Mouse (Mus musculus) CH12.LX (cell line): ENCODE measurements around the gene Fbxw4. TPM values are rescaled to one million over a fixed set of nuclear protein-coding genes. Genes with fewer than 3 reads are reported as not detected.
A peak's percentile ranks its signal among the peaks of the same experiment; 100 is the strongest.

Experiments
- DNase-seq: peaks from one replicate; pipeline ENCODE4 v3.0.0-alpha.2; 2013; ENCODE audit errors: extremely low read depth
- H3K27ac ChIP-seq: 2 replicates; pipeline ENCODE4 v1.5.1; 2012; ENCODE audit warnings: low read depth, mild to moderate bottlenecking, control low read depth, moderate library complexity; ENCODE audit not compliant: insufficient read depth
- H3K27me3 ChIP-seq: replicated peaks from 2 replicates; pipeline ENCODE3; 2012; ENCODE audit warnings: inconsistent platforms
- H3K36me3 ChIP-seq, 2 experiments: replicated peaks in 1 of 2; 2 replicates each; pipeline versions ENCODE3 to v1.6.1; 2012; ENCODE audit warnings: inconsistent platforms in 1 of 2, low read length in 1 of 2, mild to moderate bottlenecking in 1 of 2, mixed read lengths in 1 of 2, moderate library complexity in 1 of 2; ENCODE audit not compliant: control insufficient read depth in 1 of 2, insufficient read depth in 1 of 2
- H3K4me1 ChIP-seq, 2 experiments: 2 replicates each; pipeline ENCODE4 v1.6.1; 2012; ENCODE audit warnings: inconsistent platforms in 1 of 2, moderate library complexity in 1 of 2; ENCODE audit not compliant: insufficient read depth in 2 of 2, control insufficient read depth in 1 of 2
- H3K4me2 ChIP-seq: 2 replicates; pipeline ENCODE4 v1.6.1; 2012; ENCODE audit warnings: low read depth, mild to moderate bottlenecking, control low read depth; ENCODE audit not compliant: poor library complexity, insufficient read depth, severe bottlenecking
- H3K4me3 ChIP-seq, 3 experiments: fragments of 150-350 bp in 1 of 3; sonication (generic) in 1 of 3; replicated peaks in 1 of 3; 2 replicates each; pipeline versions ENCODE3 to v1.5.1; 2011 to 2012; ENCODE audit warnings: low read depth in 2 of 3, low read length in 2 of 3, mild to moderate bottlenecking in 2 of 3, moderate library complexity in 2 of 3, control low read depth in 1 of 3, improper control_type of control experiment in 1 of 3, inconsistent platforms in 1 of 3, mixed read lengths in 1 of 3; ENCODE audit not compliant: poor library complexity in 1 of 3
- H3K79me2 ChIP-seq: replicated peaks from 2 replicates; pipeline ENCODE4 v1.6.1; 2012; ENCODE audit warnings: mild to moderate bottlenecking, moderate library complexity; ENCODE audit not compliant: control insufficient read depth, poor library complexity, insufficient read depth, severe bottlenecking; ENCODE audit errors: extremely low read depth
- H3K9ac ChIP-seq: 2 replicates; pipeline ENCODE4 v1.6.1; 2012; ENCODE audit warnings: low read depth, mild to moderate bottlenecking, control low read depth, moderate library complexity; ENCODE audit not compliant: insufficient read depth
- H3K9me3 ChIP-seq: replicated peaks from 2 replicates; pipeline ENCODE3; 2012; ENCODE audit warnings: low read length, inconsistent platforms, mixed read lengths
- BHLHE40 ChIP-seq: IDR thresholded peaks from 2 replicates; pipeline ENCODE4 v1.6.1; 2011; ENCODE audit warnings: mild to moderate bottlenecking, low read depth, low read length, improper control_type of control experiment
- CHD1 ChIP-seq: IDR thresholded peaks from 2 replicates; pipeline ENCODE4 v1.6.1; 2012; ENCODE audit warnings: low read depth, low read length, improper control_type of control experiment, inconsistent platforms
- CTCF ChIP-seq, 2 experiments: IDR thresholded peaks in 1 of 2; conservative IDR thresholded peaks in 1 of 2; 2 replicates each; pipeline ENCODE4 v1.5.1; 2011 to 2012; ENCODE audit warnings: low read depth in 2 of 2, low read length in 2 of 2, improper control_type of control experiment in 1 of 2, inconsistent platforms in 1 of 2, mild to moderate bottlenecking in 1 of 2, moderate library complexity in 1 of 2
- E2F4 ChIP-seq: IDR thresholded peaks from 2 replicates; pipeline ENCODE4 v1.6.1; 2011; ENCODE audit warnings: low read depth, low read length, improper control_type of control experiment; ENCODE audit not compliant: insufficient replicate concordance
- ELF1 ChIP-seq: IDR thresholded peaks from 2 replicates; pipeline ENCODE4 v1.6.1; 2014; ENCODE audit warnings: low read depth, mild to moderate bottlenecking, inconsistent platforms, low read length, improper control_type of control experiment
- EP300 ChIP-seq: IDR thresholded peaks from 2 replicates; pipeline ENCODE4 v1.6.1; 2011; ENCODE audit warnings: low read length, improper control_type of control experiment
- GABPA ChIP-seq: IDR thresholded peaks from 2 replicates; pipeline ENCODE4 v1.6.1; 2012; ENCODE audit warnings: low read depth, low read length, improper control_type of control experiment, inconsistent platforms; ENCODE audit not compliant: insufficient replicate concordance
- HCFC1 ChIP-seq: IDR thresholded peaks from 2 replicates; pipeline ENCODE4 v1.6.1; 2012; ENCODE audit warnings: low read depth, mild to moderate bottlenecking, inconsistent platforms, low read length, improper control_type of control experiment
- MAFK ChIP-seq: IDR thresholded peaks from 2 replicates; pipeline ENCODE4 v1.6.1; 2011; ENCODE audit warnings: low read length, improper control_type of control experiment; ENCODE audit not compliant: insufficient replicate concordance
- MAX ChIP-seq: IDR thresholded peaks from 2 replicates; pipeline ENCODE4 v1.6.1; 2011; ENCODE audit warnings: low read length, improper control_type of control experiment
- MAZ ChIP-seq: IDR thresholded peaks from 2 replicates; pipeline ENCODE4 v1.6.1; 2012; ENCODE audit warnings: low read depth, mild to moderate bottlenecking, inconsistent platforms, low read length, improper control_type of control experiment, moderate library complexity
- MEF2A ChIP-seq: IDR thresholded peaks from 2 replicates; pipeline ENCODE4 v1.6.1; 2014; ENCODE audit warnings: low read depth, mild to moderate bottlenecking, inconsistent platforms, low read length, improper control_type of control experiment, borderline replicate concordance
- MXI1 ChIP-seq: IDR thresholded peaks from 2 replicates; pipeline ENCODE4 v1.6.1; 2011; ENCODE audit warnings: mild to moderate bottlenecking, low read depth, low read length, improper control_type of control experiment
- MYC ChIP-seq: IDR thresholded peaks from 2 replicates; pipeline ENCODE4 v1.6.1; 2011; ENCODE audit warnings: low read depth, mild to moderate bottlenecking, improper control_type of control experiment, low read length
- NELFE ChIP-seq: IDR thresholded peaks from 2 replicates; pipeline ENCODE4 v1.6.1; 2011; ENCODE audit warnings: low read depth, low read length, improper control_type of control experiment
- NRF1 ChIP-seq: IDR thresholded peaks from 2 replicates; pipeline ENCODE4 v1.6.1; 2014; ENCODE audit warnings: low read depth, mild to moderate bottlenecking, inconsistent platforms, low read length, improper control_type of control experiment, moderate library complexity
- POLR2A ChIP-seq: IDR thresholded peaks from 2 replicates; pipeline ENCODE4 v1.6.1; 2011; ENCODE audit warnings: low read depth, mild to moderate bottlenecking, improper control_type of control experiment, low read length
- POLR2AphosphoS2 ChIP-seq: IDR thresholded peaks from 2 replicates; pipeline ENCODE4 v1.6.1; 2011; ENCODE audit warnings: low read depth, low read length, improper control_type of control experiment
- RAD21 ChIP-seq: IDR thresholded peaks from 2 replicates; pipeline ENCODE4 v1.6.1; 2011; ENCODE audit warnings: low read depth, mild to moderate bottlenecking, low read length, improper control_type of control experiment, moderate library complexity
- RCOR1 ChIP-seq: conservative IDR thresholded peaks from 2 replicates; pipeline ENCODE4 v1.6.1; 2012; ENCODE audit warnings: low read depth, mild to moderate bottlenecking, inconsistent platforms, low read length, improper control_type of control experiment
- SIN3A ChIP-seq: IDR thresholded peaks from 2 replicates; pipeline ENCODE4 v1.6.1; 2012; ENCODE audit warnings: low read length, improper control_type of control experiment, inconsistent platforms
- SMC3 ChIP-seq: IDR thresholded peaks from 2 replicates; pipeline ENCODE4 v1.6.1; 2011; ENCODE audit warnings: low read depth, low read length, improper control_type of control experiment
- TBP ChIP-seq: conservative IDR thresholded peaks from 2 replicates; pipeline ENCODE4 v1.6.1; 2011; ENCODE audit warnings: low read depth, low read length, improper control_type of control experiment
- TCF12 ChIP-seq: IDR thresholded peaks from 2 replicates; pipeline ENCODE4 v1.6.1; 2014; ENCODE audit warnings: low read depth, mild to moderate bottlenecking, inconsistent platforms, low read length, improper control_type of control experiment
- UBTF ChIP-seq: IDR thresholded peaks from 2 replicates; pipeline ENCODE4 v1.6.1; 2012; ENCODE audit warnings: low read depth, mild to moderate bottlenecking, inconsistent platforms, low read length, improper control_type of control experiment, moderate library complexity
- USF1 ChIP-seq: IDR thresholded peaks from 2 replicates; pipeline ENCODE4 v1.6.1; 2014; ENCODE audit warnings: low read depth, mild to moderate bottlenecking, inconsistent platforms, low read length, improper control_type of control experiment
- USF2 ChIP-seq: conservative IDR thresholded peaks from 2 replicates; pipeline ENCODE4 v1.6.1; 2011; ENCODE audit warnings: low read depth, low read length, improper control_type of control experiment
- ZC3H11A ChIP-seq: IDR thresholded peaks from 2 replicates; pipeline ENCODE4 v1.6.1; 2012; ENCODE audit warnings: low read depth, mild to moderate bottlenecking, inconsistent platforms, low read length, improper control_type of control experiment
- ZKSCAN1 ChIP-seq: IDR thresholded peaks from 2 replicates; pipeline ENCODE4 v1.6.1; 2012; ENCODE audit warnings: low read depth, inconsistent platforms, low read length, improper control_type of control experiment, borderline replicate concordance
- ZMIZ1 ChIP-seq: IDR thresholded peaks from 2 replicates; pipeline ENCODE4 v1.6.1; 2012; ENCODE audit warnings: low read depth, mild to moderate bottlenecking, inconsistent platforms, low read length, improper control_type of control experiment
- ZNF384 ChIP-seq: IDR thresholded peaks from 2 replicates; pipeline ENCODE4 v1.6.1; 2012; ENCODE audit warnings: low read depth, low read length, improper control_type of control experiment, inconsistent platforms
- dilution Hi-C: fragments of 300-500 bp; cut with MboI; formaldehyde crosslinking; loops from 2 replicates; pipeline ENCODE4 v1.14.3; 2020; ENCODE audit warnings: low sequenced_read_pairs; ENCODE audit not compliant: extremely low pct_unique_long_range_greater_than_20kb, extremely low pct_ligation_motif_present
- in situ Hi-C: fragments of 300-500 bp; cut with MboI; formaldehyde crosslinking; loops from 3 replicates; pipeline ENCODE4 v1.14.3; 2019; ENCODE audit warnings: low sequenced_read_pairs, low pct_ligation_motif_present, low pct_unique_long_range_greater_than_20kb, mixed read lengths
- polyA plus RNA-seq: library from polyadenylated mRNA; unstranded; fragments of >175 nt; gene quantifications from 2 replicates; pipeline ENCODE4 v1.2.1, GENCODE M21; 2012; ENCODE audit warnings: low read depth; ENCODE audit not compliant: insufficient read length
- total RNA-seq, 2 experiments: library from RNA; depleted of rRNA; stranded (reverse); fragments of 300-350 nt in 1 of 2; fragments of >200 nt in 1 of 2; gene quantifications; 2 replicates each; pipeline ENCODE4 v1.2.3; 2012 to 2014

The Fbxw4 gene
- total and polyA plus RNA-seq, 3 experiments, result 4.5 to 8.6 (median 7.5) TPM

DNA sequence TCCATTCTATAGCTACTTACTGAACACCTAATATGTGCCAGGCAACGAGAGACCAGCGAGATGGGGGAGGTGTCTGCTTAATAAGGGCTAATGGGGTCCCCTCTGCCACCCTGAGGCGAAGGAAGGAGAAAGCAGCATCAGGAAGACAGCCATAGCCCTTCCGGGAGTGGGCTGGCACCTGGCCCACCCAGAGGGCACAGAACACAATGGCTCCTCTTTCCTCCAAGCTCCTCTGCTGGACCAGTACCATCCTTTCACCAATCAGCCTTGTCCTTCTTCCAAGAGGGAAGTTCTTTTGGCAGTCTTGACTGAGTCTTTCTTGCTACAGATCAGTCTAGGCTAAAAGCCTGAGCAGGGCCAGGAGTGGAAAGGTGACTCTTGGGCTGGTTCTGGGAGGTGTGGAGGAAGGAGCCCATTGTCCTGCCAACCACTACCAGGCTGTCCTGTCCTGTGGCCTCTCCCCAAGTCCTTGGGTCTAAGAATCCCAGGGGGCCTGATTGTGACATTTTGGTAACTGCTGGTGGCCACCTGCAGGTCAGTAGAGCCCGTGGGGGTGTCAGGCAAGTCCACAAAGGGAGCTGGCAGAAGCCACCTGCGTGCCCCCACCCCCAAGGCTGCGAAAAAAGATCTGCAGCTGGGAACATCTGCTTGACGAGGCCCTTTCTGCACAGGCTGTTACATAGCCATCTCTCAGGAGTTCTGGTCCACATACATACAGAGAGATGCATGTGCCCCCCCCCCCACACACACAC, 119.3 kb downstream of the Fbxw4 start:
- in situ Hi-C loops, result no loop called here
- H3K27me3 ChIP-seq, result peaks cover 41% of the 10 kb centered on the region
- H3K4me2 ChIP-seq, result peak overlapping the region; percentile 71
- TF ChIP-seq TCF12 (peak; percentile 64), ZKSCAN1 (no peak)
- no peak overlapping the region for H3K9ac ChIP-seq
- dilution Hi-C loops, result no loop called here
- H3K27ac ChIP-seq, result no peak overlapping the region
- peaks cover 6 to 31% of the 10 kb centered on the region in 2 experiments for H3K4me1 ChIP-seq
- H3K36me3 ChIP-seq, result no peaks in the 10 kb centered on the region
- DNase-seq, result no peak
- peaks cover 4% of the 10 kb centered on the region for H3K9me3 ChIP-seq
- no peak overlapping the region for H3K4me3 ChIP-seq
- H3K79me2 ChIP-seq, result no peaks in the 10 kb centered on the region

DNA sequence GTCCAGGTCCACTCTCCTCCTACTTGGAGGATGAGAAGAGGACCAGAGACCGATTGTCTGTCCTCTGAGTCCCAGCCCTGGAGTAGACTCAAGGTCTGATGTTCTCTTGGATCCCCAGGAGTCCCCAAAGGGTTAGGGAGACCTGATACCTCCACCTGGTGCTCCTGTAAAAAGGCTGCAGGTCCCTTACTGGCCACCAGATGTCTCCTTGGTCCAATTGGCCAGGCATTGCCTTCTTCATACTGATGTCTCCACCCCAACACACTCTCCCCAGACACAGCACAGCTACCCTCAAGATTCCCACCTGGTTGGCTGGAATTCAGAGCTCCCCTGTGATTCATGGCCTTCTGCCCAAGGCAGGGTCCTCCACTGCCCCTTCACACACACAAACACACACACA, 122.6 kb downstream of the Fbxw4 start:
- dilution Hi-C loops, result no loop called here

More for the DNA sequence above, 122.6 kb downstream of the Fbxw4 start:
- no peak overlapping the region for H3K27ac ChIP-seq
- peaks cover 23% of the 10 kb centered on the region for H3K27me3 ChIP-seq
- in situ Hi-C loops, result no loop called here
- no peak for TF ChIP-seq MXI1
- TF ChIP-seq SIN3A, result no peak
- TF ChIP-seq RCOR1, result no peak
- TF ChIP-seq POLR2AphosphoS2, result no peak
- TF ChIP-seq MAFK, result no peak
- TF ChIP-seq CTCF (conservative IDR thresholded peaks at IDR 0.05 in 1 of 2, IDR thresholded peaks at IDR 0.05 in 1 of 2; ENCODE audit: low read depth in 2 of 2, low read length in 2 of 2), result peak; percentile 72 to 79
- no peak for TF ChIP-seq UBTF
- TF ChIP-seq TBP, result no peak
- TF ChIP-seq GABPA, result no peak
- TF ChIP-seq MAX, result 0 out of 2 replicates have a peak, but pooled peaks have one; percentile 27
- no peak for TF ChIP-seq NRF1
- no peak for TF ChIP-seq USF2
- no peak for TF ChIP-seq E2F4
- TF ChIP-seq MEF2A, result no peak
- no peak for TF ChIP-seq EP300
- no peak for TF ChIP-seq POLR2A
- TF ChIP-seq MYC, result no peak
- TF ChIP-seq SMC3, result peak; percentile 85
- no peak for TF ChIP-seq HCFC1
- no peak for TF ChIP-seq ZNF384
- TF ChIP-seq RAD21, result peak; percentile 62
- no peak for TF ChIP-seq NELFE
- no peak for TF ChIP-seq ZMIZ1
- TF ChIP-seq USF1, result no peak
- no peak for TF ChIP-seq MAZ
- TF ChIP-seq CHD1, result no peak
- TF ChIP-seq BHLHE40, result no peak
- TF ChIP-seq ZC3H11A, result peak; percentile 12; the same call in 1 of the 2 replicates
- no peak for TF ChIP-seq ELF1
- no peaks in the 10 kb centered on the region for H3K9me3 ChIP-seq
- H3K4me3 ChIP-seq, result no peak overlapping the region
- no peaks in the 10 kb centered on the region for H3K79me2 ChIP-seq
- H3K4me2 ChIP-seq, result no peak overlapping the region
- H3K9ac ChIP-seq, result no peak overlapping the region
- peak; percentile 59 for DNase-seq
- peaks cover 6 to 14% of the 10 kb centered on the region in 2 experiments for H3K4me1 ChIP-seq
- no peaks in the 10 kb centered on the region for H3K36me3 ChIP-seq
